Mouse (Mus musculus): ENCODE results near the gene Olfr324. TPM values are rescaled to one million over a fixed set of nuclear protein-coding genes. Genes with fewer than 3 reads are reported as not detected.

Olfr324 gene
- total RNA-seq, 2 experiments from 2014 or later = not detected

GRCm38 (mm10) chr11:58626146-58626545 lies 31.2 kb downstream of the Olfr324 start:
- DNase-seq (ENCODE audit: low spot score) = no peak
- intact Hi-C loops (cut with DNase I) = no loop called here

- intact Hi-C loops (cut with DNase I) = no loop called here
- no peak for DNase-seq (ENCODE audit: low spot score)
Measured at GRCm38 (mm10) chr11:58630401-58630800, 35.5 kb downstream of the Olfr324 start, which contains the start of gene Olfr323. TSS of gene Olfr323 (minus strand) at chr11:58630501.

- intact Hi-C loops (cut with DNase I) = loop anchor here (5.0 kb wide), 2 partner anchors 133 to 398 kb away; partner anchors contain the start of gene Olfr331
- no peak for DNase-seq (ENCODE audit: low spot score)
Measured at GRCm38 (mm10) chr11:58634878-58635277, 40.0 kb downstream of the Olfr324 start.

GRCm38 (mm10) chr11:58636376-58636977 lies 41.6 kb downstream of the Olfr324 start:
- intact Hi-C loops (cut with DNase I) = loop anchor here (1.0 to 5.0 kb wide), 3 partner anchors 134 to 399 kb away; partner anchors contain the start of gene Olfr331
- no peak for DNase-seq (ENCODE audit: low spot score)

- intact Hi-C loops (cut with DNase I) = loop anchor here (5.0 kb wide), 2 partner anchors 136 to 401 kb away; partner anchors contain the start of gene Olfr331
- DNase-seq (ENCODE audit: low spot score) = no peak
Measured at GRCm38 (mm10) chr11:58638176-58638701, 43.3 kb downstream of the Olfr324 start.

GRCm38 (mm10) chr11:58640272-58640867 lies 45.5 kb downstream of the Olfr324 start, which contains the start of gene Trim58:
TSS of gene Trim58 (plus strand) at chr11:58640465.
- DNase-seq (ENCODE audit: low spot score) = no peak
- intact Hi-C loops (cut with DNase I) = no loop called here

GRCm38 (mm10) chr11:58641057-58641456 lies 46.1 kb downstream of the Olfr324 start:
- intact Hi-C loops (cut with DNase I) = no loop called here
- DNase-seq (ENCODE audit: low spot score) = no peak

- intact Hi-C loops (cut with DNase I) = no loop called here
- no peak for DNase-seq (ENCODE audit: low spot score)
Measured at GRCm38 (mm10) chr11:58641638-58642358, 46.9 kb downstream of the Olfr324 start.

- DNase-seq (ENCODE audit: low spot score) = no peak
- intact Hi-C loops (cut with DNase I) = no loop called here
Measured at GRCm38 (mm10) chr11:58643350-58643749, 48.4 kb downstream of the Olfr324 start.

Other genes with a start within 250 kb of the Olfr324 start
- gene Lypd8, start 216.1 kb upstream of the Olfr324 start, total RNA-seq (2021) = under 1 TPM in 1 of 2 experiments, not detected in 1; 0.31 TPM
- not detected for gene 1810065E05Rik, start 174.0 kb upstream of the Olfr324 start, total RNA-seq (2021)
- gene Gm12253, start 162.6 kb upstream of the Olfr324 start, total RNA-seq (2021) = not detected
- not detected for gene Lypd9, start 142.2 kb upstream of the Olfr324 start, total RNA-seq (2021)
- not detected for gene Olfr30, start 132.8 kb upstream of the Olfr324 start, total RNA-seq (2021)
- not detected for gene Olfr332, start 102.6 kb upstream of the Olfr324 start, total RNA-seq (2021)
- not detected for gene Olfr331, start 92.5 kb upstream of the Olfr324 start, total RNA-seq (2021)
- not detected for gene Olfr330, start 60.3 kb upstream of the Olfr324 start, total RNA-seq (2021)
- gene Olfr329-ps, start 48.7 kb upstream of the Olfr324 start, total RNA-seq (2021) = not detected
- not detected for gene Olfr328, start 39.5 kb upstream of the Olfr324 start, total RNA-seq (2021)
- gene Olfr224, start 24.6 kb upstream of the Olfr324 start, total RNA-seq (2021) = not detected
- gene Olfr325, start 17.4 kb upstream of the Olfr324 start, total RNA-seq (2021) = not detected
- gene 2210407C18Rik, start 21.0 kb downstream of the Olfr324 start, total RNA-seq (2021) = 10 to 100 TPM in 1 of 2 experiments, 1 to 10 TPM in 1; 8.1 to 18.7 TPM
- gene Olfr323, start 35.4 kb downstream of the Olfr324 start, total RNA-seq (2021) = not detected
- gene Trim58, start 45.4 kb downstream of the Olfr324 start, total RNA-seq (2021) = under 1 TPM in 1 of 2 experiments, not detected in 1; 0.10 TPM
- gene Olfr322, start 63.7 kb downstream of the Olfr324 start, total RNA-seq (2021) = not detected
- not detected for gene Olfr320, start 86.0 kb downstream of the Olfr324 start, total RNA-seq (2021)
- gene Olfr319, start 104.0 kb downstream of the Olfr324 start, total RNA-seq (2021) = not detected
- not detected for gene Olfr318, start 128.9 kb downstream of the Olfr324 start, total RNA-seq (2021)
- not detected for gene Olfr317, start 144.1 kb downstream of the Olfr324 start, total RNA-seq (2021)
- gene Olfr316, start 157.6 kb downstream of the Olfr324 start, total RNA-seq (2021) = not detected
- not detected for gene Olfr315, start 178.1 kb downstream of the Olfr324 start, total RNA-seq (2021)
- not detected for gene Olfr314, start 187.8 kb downstream of the Olfr324 start, total RNA-seq (2021)
- not detected for gene Fam183b, start 206.8 kb downstream of the Olfr324 start, total RNA-seq (2021)
- not detected for gene Olfr313, start 219.9 kb downstream of the Olfr324 start, total RNA-seq (2021)
- gene Olfr312, start 234.1 kb downstream of the Olfr324 start, total RNA-seq (2021) = not detected
- not detected for gene Olfr311, start 244.1 kb downstream of the Olfr324 start, total RNA-seq (2021)

Measured in heart, postnatal 25 days (tissue).